Mouse (Mus musculus): ENCODE data around the gene Sparcl1.

Gene Sparcl1

GRCm38 (mm10) chr5:104062773-104063551 lies 50.6 kb downstream of the Sparcl1 start:
- DNase-seq (ENCODE audit: low spot score) = peak; percentile 28

- DNase-seq (ENCODE audit: low spot score) = peak; percentile 62
Observed at GRCm38 (mm10) chr5:104061936-104062772, 51.4 kb downstream of the Sparcl1 start.

- DNase-seq (ENCODE audit: low spot score) = no peak
Observed at GRCm38 (mm10) chr5:104060429-104060828, 53.1 kb downstream of the Sparcl1 start.

DNA sequence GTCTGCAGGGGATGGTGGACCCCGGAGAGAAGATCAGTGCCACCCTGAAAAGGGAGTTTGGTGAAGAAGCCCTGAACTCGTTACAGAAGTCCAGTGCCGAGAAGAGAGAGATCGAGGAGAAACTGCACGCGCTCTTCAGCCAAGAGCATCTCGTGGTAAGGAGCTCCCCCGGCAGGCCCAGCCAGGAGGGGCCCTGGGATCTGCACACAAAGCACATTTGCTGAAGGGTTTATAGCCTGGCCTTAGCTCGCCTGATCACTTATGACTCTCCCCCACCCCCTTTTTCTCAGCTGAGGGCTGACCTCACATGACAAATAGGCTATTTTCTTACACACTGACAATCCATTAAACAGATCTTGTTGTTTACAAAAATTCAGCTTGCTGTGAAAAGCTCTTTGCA lies 53.9 kb downstream of the Sparcl1 start:
- DNase-seq (ENCODE audit: low spot score) = no peak

- DNase-seq (ENCODE audit: low spot score) = peak; percentile 78
Observed at GRCm38 (mm10) chr5:104058021-104058420, 55.5 kb downstream of the Sparcl1 start.

- no peak for DNase-seq (ENCODE audit: low spot score)
Observed at GRCm38 (mm10) chr5:104056295-104056694, 57.2 kb downstream of the Sparcl1 start.

- no peak for DNase-seq (ENCODE audit: low spot score)
Observed at GRCm38 (mm10) chr5:104055816-104056215, 57.7 kb downstream of the Sparcl1 start.

DNA sequence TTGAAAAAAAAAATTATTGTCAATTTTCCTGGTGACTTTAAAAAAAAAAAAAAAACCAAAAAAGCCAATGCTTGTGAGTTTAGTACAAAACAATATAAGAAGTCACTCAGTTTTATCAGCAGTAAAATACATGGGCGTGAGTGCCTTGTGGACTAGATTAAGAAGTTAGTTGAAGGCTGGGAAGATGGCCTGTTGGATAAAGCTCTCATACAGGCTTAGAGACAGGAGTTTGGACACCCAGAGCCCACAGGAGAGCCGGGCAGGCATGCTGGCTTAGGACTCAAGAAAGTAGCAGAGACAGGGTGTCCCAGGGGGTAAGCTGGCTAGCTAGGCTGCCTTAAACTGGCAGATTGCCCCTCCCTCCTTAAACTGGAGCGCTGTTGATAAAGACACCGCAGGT lies 58.6 kb downstream of the Sparcl1 start:
- no peak for DNase-seq (ENCODE audit: low spot score)

DNA sequence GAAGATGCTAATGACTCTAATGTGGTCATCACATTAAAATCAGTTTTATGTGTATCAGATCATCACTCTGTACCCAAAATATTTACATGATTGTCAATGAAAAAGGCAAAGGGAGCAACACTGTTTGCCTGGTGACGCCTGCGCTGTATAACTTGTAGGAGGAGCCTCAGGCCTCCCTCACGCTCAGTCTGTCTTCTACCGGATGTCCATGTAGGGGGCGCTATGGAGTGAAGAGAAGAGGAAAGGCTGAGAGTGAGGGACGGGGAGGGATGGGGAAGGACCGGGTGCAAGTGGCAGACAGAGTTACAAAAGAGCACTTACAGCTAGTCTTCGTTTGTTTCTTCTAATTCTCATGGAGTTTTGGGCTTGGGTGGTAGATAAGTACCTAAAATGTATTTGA lies 60.6 kb downstream of the Sparcl1 start:
- peak; percentile 73 for DNase-seq (ENCODE audit: low spot score)

DNA sequence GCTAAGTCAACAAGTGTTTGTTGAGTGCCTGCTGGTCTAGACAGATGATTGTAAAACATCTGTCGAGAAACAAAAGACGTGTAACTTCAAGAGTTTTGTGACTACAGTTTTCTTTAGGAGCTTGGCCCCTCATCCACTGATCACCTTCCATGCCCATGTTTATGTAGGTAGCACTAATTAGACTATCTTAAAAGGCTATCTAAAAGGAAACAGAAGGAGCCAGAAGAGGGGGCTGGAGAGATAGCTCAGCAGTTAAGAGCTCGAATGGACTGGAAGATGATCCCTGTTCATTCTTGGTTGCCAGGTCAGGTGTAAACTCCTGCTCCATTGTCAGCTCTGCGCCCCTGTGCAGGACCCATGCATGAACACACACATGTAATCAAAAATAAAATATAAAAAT lies 65.4 kb downstream of the Sparcl1 start:
- DNase-seq (ENCODE audit: low spot score) = no peak

DNA sequence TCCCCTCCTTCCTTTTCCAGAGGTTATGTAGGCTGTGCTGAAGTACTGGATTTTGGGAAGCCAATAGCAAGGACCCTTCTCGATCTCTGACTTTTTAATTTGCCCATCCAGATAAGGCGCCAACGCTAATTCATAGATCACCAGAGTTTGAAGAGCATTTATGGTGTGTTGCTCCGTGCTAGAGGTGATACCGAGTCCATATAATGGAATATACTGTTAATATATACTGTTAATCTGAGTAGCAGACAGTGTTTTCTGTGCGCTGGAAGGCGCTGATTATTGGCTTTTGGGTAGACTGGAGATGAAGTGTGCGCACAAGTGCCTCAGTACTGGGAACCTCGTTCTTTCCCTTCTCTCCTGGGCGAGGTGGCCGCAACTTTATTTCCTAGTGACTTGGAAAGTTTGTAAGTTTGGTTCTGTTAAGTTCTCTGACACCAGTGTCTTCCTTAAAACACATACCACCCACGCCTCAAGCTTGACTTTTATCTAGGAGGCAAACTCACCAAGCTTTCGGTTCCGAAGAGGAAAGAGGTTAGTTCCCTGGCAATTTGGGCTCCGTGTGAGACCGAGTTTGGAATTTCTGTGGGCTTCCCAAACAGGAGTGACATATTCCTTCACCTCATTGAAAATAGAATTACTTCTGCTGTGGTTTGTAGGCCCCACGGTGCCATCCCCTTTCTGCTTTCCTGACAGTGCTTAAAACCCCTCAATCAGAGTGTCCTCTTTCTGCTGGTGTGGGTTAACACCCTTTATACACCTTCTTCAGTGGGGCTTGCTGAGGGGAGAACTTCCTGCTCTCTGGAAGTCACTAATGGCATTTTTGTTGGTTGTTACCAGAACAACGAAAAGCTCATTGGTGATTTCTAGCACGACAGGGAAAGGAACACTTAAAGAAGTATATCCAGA lies 66.1 kb downstream of the Sparcl1 start:
- no peak for DNase-seq (ENCODE audit: low spot score)

DNA sequence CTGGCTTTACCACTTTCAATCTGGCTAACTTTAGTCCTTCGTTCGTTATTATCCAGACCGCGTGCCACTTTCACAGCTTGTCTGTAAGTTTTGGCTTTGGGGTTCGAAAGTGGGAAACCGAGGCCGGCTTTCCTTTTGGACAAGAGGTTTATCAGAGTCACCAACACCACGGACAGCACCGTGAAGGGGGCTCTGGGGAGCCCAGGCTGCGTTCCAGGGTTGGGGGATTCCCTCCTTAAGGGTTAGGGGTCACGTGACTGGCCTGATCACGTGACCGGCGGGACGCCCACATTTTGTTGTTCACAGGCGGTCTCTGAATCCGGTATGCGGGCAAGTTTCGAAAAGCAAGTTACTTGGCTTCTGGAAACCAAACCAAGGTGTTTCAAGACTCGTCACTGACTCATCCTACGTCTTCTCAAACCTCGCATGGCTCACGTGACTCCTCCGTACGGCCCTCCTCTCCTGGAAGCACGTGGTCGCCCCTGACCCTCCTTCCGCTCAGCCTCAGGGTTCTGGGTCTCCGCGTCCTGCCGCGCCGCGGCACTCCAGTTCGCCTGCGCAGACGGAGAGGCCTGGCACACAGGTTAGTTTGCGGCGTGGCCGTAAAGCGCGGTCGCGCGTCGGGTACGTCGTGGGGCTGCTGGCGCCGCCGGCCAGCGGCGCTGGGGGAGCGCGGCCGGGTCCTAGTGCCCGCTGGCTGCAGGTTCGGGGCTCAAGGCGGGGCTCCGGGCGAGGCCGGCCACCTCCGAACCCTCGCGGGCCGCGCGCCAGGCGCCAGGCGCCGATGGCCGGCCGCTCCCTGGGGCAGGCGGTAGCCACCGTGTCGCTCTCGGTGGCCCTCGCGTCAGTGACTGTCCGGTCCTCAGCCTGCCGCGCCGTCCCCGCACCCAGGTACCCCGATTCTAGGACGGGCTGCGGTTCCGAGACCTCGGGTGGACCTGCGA lies 67.0 kb downstream of the Sparcl1 start, which contains the start of gene Nudt9:
TSS of gene Nudt9 (plus strand) at position 51 of the 944 bp plus-strand sequence.
- DNase-seq (ENCODE audit: low spot score) = peak; percentile 99

DNA sequence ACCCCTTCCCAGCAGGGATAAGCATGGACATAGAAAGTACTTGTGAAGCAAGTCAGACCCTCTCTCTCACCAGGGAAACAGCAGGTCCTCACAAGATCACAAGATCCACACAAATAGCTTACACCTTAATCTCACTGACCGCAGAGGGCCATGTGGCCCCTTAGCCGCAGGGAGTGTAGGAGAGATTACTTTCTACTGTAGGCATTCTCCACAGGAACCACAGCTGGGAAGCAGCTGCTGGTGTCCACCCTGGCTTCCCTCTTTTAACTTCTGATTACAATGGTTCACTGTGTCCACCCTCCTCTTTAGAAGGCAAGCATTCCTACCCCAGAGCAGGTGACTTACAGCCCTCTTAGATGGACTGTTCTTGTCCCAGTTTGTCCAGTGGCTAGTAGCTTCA lies 69.8 kb downstream of the Sparcl1 start:
- no peak for DNase-seq (ENCODE audit: low spot score)

GRCm38 (mm10) chr5:104042906-104043305 lies 70.6 kb downstream of the Sparcl1 start:
- no peak for DNase-seq (ENCODE audit: low spot score)

DNA sequence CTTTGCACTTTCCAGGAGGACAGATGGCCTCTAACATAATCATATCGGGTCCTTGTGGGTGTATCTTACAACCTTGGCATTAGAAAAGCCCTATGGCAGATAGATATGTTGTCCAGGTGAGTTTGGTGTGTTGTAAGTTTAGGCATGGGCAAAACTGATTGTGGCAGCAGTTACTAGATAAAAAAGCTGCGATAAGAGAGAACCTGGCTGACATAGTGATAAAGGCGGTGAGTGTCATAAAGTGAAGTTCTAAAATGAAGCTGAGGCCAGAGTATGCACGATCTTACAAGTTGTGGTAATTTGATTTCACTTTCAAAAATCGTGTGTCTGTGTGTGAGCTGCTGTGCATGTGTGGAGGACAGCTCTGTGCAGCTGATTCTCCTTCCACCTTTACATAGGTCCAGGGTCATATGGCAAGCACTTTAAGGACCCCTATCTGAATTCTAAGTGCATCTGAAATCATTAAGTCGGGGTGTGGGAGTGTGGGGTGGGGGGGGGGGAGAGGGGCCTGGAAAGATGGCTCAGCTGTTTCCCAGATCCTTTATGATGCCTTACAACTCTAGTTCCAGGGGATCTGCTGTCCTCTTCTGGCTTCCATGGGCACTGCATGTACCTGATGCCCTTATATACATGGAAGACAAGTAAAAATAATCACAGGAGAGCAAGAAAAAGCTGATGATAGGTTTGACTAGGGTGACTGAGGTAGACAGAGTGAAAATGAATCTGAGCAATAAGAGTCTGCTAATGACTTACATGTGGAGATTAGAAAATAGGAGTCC lies 74.2 kb downstream of the Sparcl1 start:
- DNase-seq (ENCODE audit: low spot score) = peak; percentile 70

DNA sequence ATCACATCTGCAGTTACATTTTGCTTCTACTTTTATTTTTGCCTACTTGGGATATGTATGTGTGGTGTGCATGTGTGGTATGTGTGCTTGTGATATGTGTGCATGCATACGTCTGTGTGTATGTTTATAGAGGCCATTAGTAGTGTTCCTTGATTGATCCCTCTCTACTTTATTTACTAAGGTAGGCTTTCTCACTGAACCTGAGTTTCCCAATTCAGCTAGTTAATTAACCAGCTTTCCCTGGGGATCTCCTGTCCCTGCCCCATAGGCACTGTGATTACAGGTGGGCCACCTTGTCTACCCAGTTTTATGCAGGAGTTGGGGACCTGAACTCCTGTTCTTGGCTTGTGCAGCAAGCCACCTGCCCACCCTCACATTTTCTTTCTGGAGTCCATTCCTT lies 76.8 kb downstream of the Sparcl1 start:
- no peak for DNase-seq (ENCODE audit: low spot score)

GRCm38 (mm10) chr5:104035824-104036223 lies 77.7 kb downstream of the Sparcl1 start:
- DNase-seq (ENCODE audit: low spot score) = no peak

DNA sequence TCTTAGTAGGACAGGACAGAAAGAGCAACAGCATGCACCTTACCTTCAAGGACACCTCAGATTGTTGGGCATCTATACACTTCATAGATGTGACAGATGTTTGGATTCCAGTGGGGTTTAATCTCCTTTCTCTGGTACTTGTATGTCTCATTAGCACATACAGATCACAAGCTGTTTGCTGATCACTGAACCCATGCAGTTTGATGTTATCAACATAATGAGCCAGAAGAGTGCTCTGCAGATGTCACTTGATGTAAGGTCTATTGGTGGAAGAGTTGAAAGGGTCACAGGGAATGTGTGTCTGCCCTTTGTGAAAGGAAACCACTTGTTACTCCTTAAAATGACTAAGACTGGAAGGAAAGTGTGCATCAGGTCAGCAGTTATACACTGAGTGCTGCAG lies 78.5 kb downstream of the Sparcl1 start:
- no peak for DNase-seq (ENCODE audit: low spot score)

GRCm38 (mm10) chr5:104032434-104033097 lies 81.0 kb downstream of the Sparcl1 start:
- no peak for DNase-seq (ENCODE audit: low spot score)

All from testis, postnatal 10 days (tissue).